Mouse (Mus musculus): ENCODE results near the gene Fcgr3. TPM values are rescaled to one million over a fixed set of nuclear protein-coding genes. Genes with fewer than 3 reads are reported as not detected.
A peak's percentile ranks its signal among the peaks of the same experiment; 100 is the strongest.
"Not testable (repeated sequence)": the region's sequence is repeated elsewhere in the genome, so short reads cannot be mapped to it uniquely, and the experiment has no call there.

Gene Fcgr3
- 5.6 and 6.7 TPM in 2 replicates for polyA plus RNA-seq (2014; fragmentation: Nextera tagmentation; extraction: Ambion mirVana)

GRCm38 (mm10) chr1:171064491-171065242 lies at the start of gene Fcgr3:
Fcgr3 (minus strand) TSS chr1:171064935.
- Histone ChIP-seq H3K27me3 (ENCODE audit: control insufficient read depth, insufficient read depth, low read length) (peaks cover 26% of the 10 kb centered on the region), H3K4me3 (ENCODE audit: low read depth, low read length) (peak within 1 kb of the TSS; percentile 31), H3K4me2 (ENCODE audit: low read depth) (peak within 1 kb of the TSS; percentile 31)
- not testable (repeated sequence) for H3K27ac ChIP-seq (ENCODE audit: low read depth, low read length); H3K4me1 ChIP-seq (ENCODE audit: control insufficient read depth, insufficient read depth, low read length); H3K9ac ChIP-seq (ENCODE audit: low read length); H3K36me3 ChIP-seq (ENCODE audit: control insufficient read depth, insufficient read depth, low read length); H3K9me3 ChIP-seq (ENCODE audit: control insufficient read depth, low read length)
- ATAC-seq (ENCODE audit: insufficient read depth, low FRiP score, low TSS enrichment) = peak; percentile 61
- WGBS = 1% methylated on average over 41 of the region's 75 CpGs
- peak; percentile 85 for DNase-seq (ENCODE audit: low spot score)

DNA sequence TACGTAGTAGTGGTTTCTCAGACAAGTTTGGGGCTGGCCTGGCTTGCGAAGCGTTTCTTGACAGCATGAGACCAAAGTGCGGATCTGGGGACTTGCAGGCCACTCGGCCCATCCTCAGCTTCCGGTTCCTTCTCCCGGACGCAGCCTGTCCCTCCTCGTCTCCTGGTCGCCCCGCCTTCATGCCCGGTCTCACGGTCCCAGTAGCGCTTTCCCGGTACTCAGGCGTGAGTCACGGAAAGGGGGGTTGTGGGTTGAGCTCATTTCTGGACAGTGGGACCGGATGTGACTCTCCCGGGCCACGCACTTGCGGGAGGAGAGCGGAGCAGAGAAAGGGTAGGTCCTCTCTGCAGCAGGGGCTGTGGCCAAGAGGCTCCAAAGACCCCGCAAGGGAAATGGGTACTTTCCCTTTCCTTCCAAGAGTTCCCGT lies 49.2 kb upstream of the Fcgr3 start, which contains the start of gene Cfap126:
Cfap126 (plus strand) TSS at position 46 of the 427 bp plus-strand sequence.
- peak within 1 kb of the TSS; percentile 58 for H3K9ac ChIP-seq (ENCODE audit: low read length)

GRCm38 (mm10) chr1:171112986-171113385 lies 48.3 kb upstream of the Fcgr3 start:
- 79% methylated on average over 4 of the region's 4 CpGs for WGBS
- ATAC-seq (ENCODE audit: insufficient read depth, low FRiP score, low TSS enrichment) (no peak), DNase-seq (ENCODE audit: low spot score) (no peak)
- H3K36me3 ChIP-seq (ENCODE audit: control insufficient read depth, insufficient read depth, low read length) = no peaks in the 10 kb centered on the region
- H3K4me2 ChIP-seq (ENCODE audit: low read depth) = no peak overlapping the region
- peaks cover 3% of the 10 kb centered on the region; the same call in 1 of the 2 replicates for H3K4me1 ChIP-seq (ENCODE audit: control insufficient read depth, insufficient read depth, low read length)
- H3K27ac ChIP-seq (ENCODE audit: low read depth, low read length) = no peak overlapping the region
- H3K27me3 ChIP-seq (ENCODE audit: control insufficient read depth, insufficient read depth, low read length) = no peaks in the 10 kb centered on the region
- no peak overlapping the region for H3K4me3 ChIP-seq (ENCODE audit: low read depth, low read length)
- no peak overlapping the region for H3K9ac ChIP-seq (ENCODE audit: low read length)
- no peaks in the 10 kb centered on the region for H3K9me3 ChIP-seq (ENCODE audit: control insufficient read depth, low read length)

More for the DNA sequence above, 49.2 kb upstream of the Fcgr3 start, which contains the start of gene Cfap126:
- Histone ChIP-seq H3K4me1 (ENCODE audit: control insufficient read depth, insufficient read depth, low read length) (peaks cover 3% of the 10 kb centered on the region; the same call in 1 of the 2 replicates), H3K9me3 (ENCODE audit: control insufficient read depth, low read length) (no peaks in the 10 kb centered on the region), H3K4me3 (ENCODE audit: low read depth, low read length) (peak within 1 kb of the TSS; percentile 39), H3K36me3 (ENCODE audit: control insufficient read depth, insufficient read depth, low read length) (no peaks in the 10 kb centered on the region), H3K27me3 (ENCODE audit: control insufficient read depth, insufficient read depth, low read length) (no peaks in the 10 kb centered on the region), H3K27ac (ENCODE audit: low read depth, low read length) (0 out of 2 replicates have a peak within 1 kb of the TSS, but pooled peaks have one; percentile 21), H3K4me2 (ENCODE audit: low read depth) (peak within 1 kb of the TSS; percentile 68)
- DNase-seq (ENCODE audit: low spot score) (peak; percentile 74), ATAC-seq (ENCODE audit: insufficient read depth, low FRiP score, low TSS enrichment) (peak; percentile 32)
- WGBS = under 1% methylated on average over 24 of the region's 24 CpGs

DNA sequence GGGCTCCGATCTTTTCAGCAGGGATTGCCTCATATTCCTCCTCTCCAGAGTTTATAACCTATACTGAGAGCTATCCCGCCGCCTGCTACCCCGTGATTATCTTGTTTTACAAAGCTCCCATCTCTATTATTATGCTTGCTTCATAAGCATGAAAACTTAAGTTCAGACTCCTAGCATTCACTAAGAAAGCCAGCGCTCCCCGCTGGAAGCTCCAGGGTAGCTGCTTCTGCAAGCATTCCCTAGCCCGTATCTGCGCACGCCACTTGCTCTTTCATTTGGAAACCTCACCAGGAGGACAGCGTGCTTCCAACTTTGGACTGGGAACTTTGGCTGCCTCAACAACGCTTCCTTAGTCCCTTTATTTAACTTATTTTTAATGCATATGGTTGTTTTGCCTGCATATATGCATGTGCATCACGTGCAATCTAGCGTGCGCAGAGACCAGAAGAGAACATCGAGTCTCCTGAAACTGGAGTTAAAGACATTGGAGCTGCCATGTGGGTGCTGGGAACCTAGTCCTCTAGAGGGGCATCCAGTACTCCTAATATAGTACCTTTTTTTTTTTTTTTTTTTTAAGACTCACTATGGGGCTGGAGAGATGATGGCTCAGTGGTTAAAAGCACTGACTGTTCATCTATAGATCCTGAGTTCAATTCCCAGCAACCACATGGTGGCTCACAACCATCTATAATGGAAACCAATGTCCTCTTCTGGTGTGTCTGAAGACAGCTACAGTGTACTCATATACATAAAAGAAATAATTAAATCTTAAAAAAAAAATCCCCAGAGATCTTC lies 47.2 kb upstream of the Fcgr3 start:
- Histone ChIP-seq H3K4me2 (ENCODE audit: low read depth) (peak overlapping the region; percentile 52), H3K9ac (ENCODE audit: low read length) (0 out of 2 replicates have a peak overlapping the region, but pooled peaks have one; percentile 20), H3K27ac (ENCODE audit: low read depth, low read length) (no peak overlapping the region), H3K27me3 (ENCODE audit: control insufficient read depth, insufficient read depth, low read length) (no peaks in the 10 kb centered on the region), H3K36me3 (ENCODE audit: control insufficient read depth, insufficient read depth, low read length) (no peaks in the 10 kb centered on the region), H3K9me3 (ENCODE audit: control insufficient read depth, low read length) (no peaks in the 10 kb centered on the region), H3K4me3 (ENCODE audit: low read depth, low read length) (peak overlapping the region; percentile 44), H3K4me1 (ENCODE audit: control insufficient read depth, insufficient read depth, low read length) (peaks cover 3% of the 10 kb centered on the region; the same call in 1 of the 2 replicates)
- DNase-seq (ENCODE audit: low spot score) (no peak), ATAC-seq (ENCODE audit: insufficient read depth, low FRiP score, low TSS enrichment) (no peak)
- WGBS = 5% methylated on average over 15 of the region's 15 CpGs

GRCm38 (mm10) chr1:171111020-171111780 lies 46.5 kb upstream of the Fcgr3 start:
- Histone ChIP-seq H3K4me2 (ENCODE audit: low read depth) (peak overlapping the region; percentile 52), H3K27me3 (ENCODE audit: control insufficient read depth, insufficient read depth, low read length) (no peaks in the 10 kb centered on the region), H3K9me3 (ENCODE audit: control insufficient read depth, low read length) (no peaks in the 10 kb centered on the region), H3K4me3 (ENCODE audit: low read depth, low read length) (peak overlapping the region; percentile 44), H3K36me3 (ENCODE audit: control insufficient read depth, insufficient read depth, low read length) (no peaks in the 10 kb centered on the region), H3K9ac (ENCODE audit: low read length) (peak overlapping the region; percentile 67), H3K4me1 (ENCODE audit: control insufficient read depth, insufficient read depth, low read length) (peaks cover 3% of the 10 kb centered on the region; the same call in 1 of the 2 replicates), H3K27ac (ENCODE audit: low read depth, low read length) (peak overlapping the region; percentile 64; the same call in 1 of the 2 replicates)
- under 1% methylated on average over 38 of the region's 38 CpGs for WGBS
- ATAC-seq (ENCODE audit: insufficient read depth, low FRiP score, low TSS enrichment) = peak; percentile 85
- DNase-seq (ENCODE audit: low spot score) = peak; percentile 96

DNA sequence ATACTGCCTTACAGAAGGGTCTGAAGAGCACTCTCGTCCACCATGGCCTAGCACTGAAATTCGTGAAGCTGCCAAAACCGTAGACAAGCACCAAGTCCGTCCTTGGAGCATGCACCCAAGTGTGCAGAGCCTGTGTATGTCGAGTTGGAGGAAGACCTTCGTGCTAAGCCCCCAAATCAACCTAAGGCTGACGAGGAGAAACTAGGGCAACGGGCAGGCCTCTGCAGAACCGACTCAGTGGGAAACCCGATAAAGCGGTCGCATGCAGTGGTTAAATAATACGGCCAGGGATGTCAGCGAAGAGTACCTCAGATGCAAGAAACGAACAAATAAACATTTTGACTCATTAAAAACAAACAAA lies 45.9 kb upstream of the Fcgr3 start:
- no peaks in the 10 kb centered on the region for H3K9me3 ChIP-seq (ENCODE audit: control insufficient read depth, low read length)
- peak overlapping the region; percentile 67 for H3K9ac ChIP-seq (ENCODE audit: low read length)
- no peaks in the 10 kb centered on the region for H3K27me3 ChIP-seq (ENCODE audit: control insufficient read depth, insufficient read depth, low read length)
- H3K36me3 ChIP-seq (ENCODE audit: control insufficient read depth, insufficient read depth, low read length) = no peaks in the 10 kb centered on the region
- peak overlapping the region; percentile 43 for H3K4me2 ChIP-seq (ENCODE audit: low read depth)
- WGBS = 14% methylated on average over 15 of the region's 15 CpGs
- H3K27ac ChIP-seq (ENCODE audit: low read depth, low read length) = peak overlapping the region; percentile 64
- ATAC-seq (ENCODE audit: insufficient read depth, low FRiP score, low TSS enrichment) (peak; percentile 36), DNase-seq (ENCODE audit: low spot score) (no peak)
- H3K4me3 ChIP-seq (ENCODE audit: low read depth, low read length) = peak overlapping the region; percentile 44
- peaks cover 3% of the 10 kb centered on the region; the same call in 1 of the 2 replicates for H3K4me1 ChIP-seq (ENCODE audit: control insufficient read depth, insufficient read depth, low read length)

DNA sequence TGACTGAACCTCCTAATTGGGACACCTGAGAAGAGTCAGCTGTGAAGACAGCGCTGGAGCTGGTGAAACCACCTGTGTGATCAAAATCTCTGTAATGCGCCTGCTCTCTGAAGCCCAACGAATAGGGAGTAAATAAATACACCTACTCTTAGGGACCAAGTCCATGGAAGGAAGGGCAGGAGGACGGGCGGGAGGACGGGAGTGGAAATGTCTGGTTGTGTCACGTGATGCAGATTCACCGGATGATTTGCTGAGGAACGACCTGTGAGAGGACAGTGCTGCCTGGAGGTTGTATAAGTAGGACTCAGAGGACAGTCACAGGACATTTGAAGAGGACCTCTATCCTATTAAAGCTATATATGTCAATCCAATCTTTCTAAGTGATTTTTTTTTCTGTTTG lies 44.9 kb upstream of the Fcgr3 start:
- DNase-seq (ENCODE audit: low spot score) = no peak
- Histone ChIP-seq H3K27ac (ENCODE audit: low read depth, low read length) (no peak overlapping the region), H3K36me3 (ENCODE audit: control insufficient read depth, insufficient read depth, low read length) (no peaks in the 10 kb centered on the region), H3K27me3 (ENCODE audit: control insufficient read depth, insufficient read depth, low read length) (no peaks in the 10 kb centered on the region), H3K4me3 (ENCODE audit: low read depth, low read length) (no peak overlapping the region), H3K4me1 (ENCODE audit: control insufficient read depth, insufficient read depth, low read length) (peaks cover 3% of the 10 kb centered on the region; the same call in 1 of the 2 replicates), H3K4me2 (ENCODE audit: low read depth) (no peak overlapping the region), H3K9ac (ENCODE audit: low read length) (no peak overlapping the region), H3K9me3 (ENCODE audit: control insufficient read depth, low read length) (no peaks in the 10 kb centered on the region)
- ATAC-seq (ENCODE audit: insufficient read depth, low FRiP score, low TSS enrichment) = no peak
- WGBS = 37% methylated on average over 9 of the region's 9 CpGs

- ATAC-seq (ENCODE audit: insufficient read depth, low FRiP score, low TSS enrichment) (no peak), DNase-seq (ENCODE audit: low spot score) (no peak)
- Histone ChIP-seq H3K27ac (ENCODE audit: low read depth, low read length) (no peak overlapping the region), H3K27me3 (ENCODE audit: control insufficient read depth, insufficient read depth, low read length) (no peaks in the 10 kb centered on the region), H3K9me3 (ENCODE audit: control insufficient read depth, low read length) (no peaks in the 10 kb centered on the region), H3K4me1 (ENCODE audit: control insufficient read depth, insufficient read depth, low read length) (no peaks in the 10 kb centered on the region), H3K4me3 (ENCODE audit: low read depth, low read length) (no peak overlapping the region), H3K4me2 (ENCODE audit: low read depth) (no peak overlapping the region), H3K9ac (ENCODE audit: low read length) (no peak overlapping the region), H3K36me3 (ENCODE audit: control insufficient read depth, insufficient read depth, low read length) (no peaks in the 10 kb centered on the region)
- 64% methylated on average over 6 of the region's 6 CpGs for WGBS
Observed at GRCm38 (mm10) chr1:171105226-171105625, 40.5 kb upstream of the Fcgr3 start.

Data from neural tube, embryonic 11.5 days (tissue).